Mouse (Mus musculus) lung, postnatal 36 days (tissue): ENCODE data around the gene Lonp1.
A peak's percentile ranks its signal among the peaks of the same experiment; 100 is the strongest.

Experiments
- DNase-seq: peaks from one replicate; pipeline ENCODE4 v3.0.0; 2022; ENCODE audit warnings: mixed read lengths

Lonp1 gene

DNA sequence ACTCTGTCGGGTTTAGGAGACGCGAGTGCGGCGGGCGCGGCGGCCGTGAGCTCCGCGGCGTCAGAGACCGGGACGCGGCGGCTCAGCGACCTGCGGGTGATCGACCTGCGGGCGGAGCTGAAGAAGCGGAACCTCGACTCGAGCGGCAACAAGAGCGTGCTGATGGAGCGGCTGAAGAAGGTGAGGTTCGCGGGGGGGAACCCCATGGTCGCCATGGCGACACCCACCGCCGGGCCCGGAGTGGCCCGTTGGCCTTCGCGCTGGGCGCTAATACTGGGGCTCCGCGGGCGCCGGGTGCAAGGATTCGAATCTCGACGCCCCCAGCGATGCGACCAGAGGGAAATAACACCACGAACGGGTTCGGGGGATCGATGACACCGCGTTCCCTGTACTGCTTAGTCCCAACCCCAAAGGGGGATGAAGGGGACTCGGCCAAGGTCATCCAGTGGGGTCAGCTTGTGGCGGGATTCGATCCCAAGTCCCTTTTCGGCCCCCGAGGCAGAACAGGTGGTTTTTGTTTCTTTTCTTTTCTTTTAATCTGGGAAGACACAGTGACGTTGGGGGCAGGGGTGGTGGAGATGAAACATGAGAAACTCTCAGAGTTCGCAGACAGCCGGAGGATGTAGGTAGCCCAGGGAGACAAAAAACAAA, 41.4 kb downstream of the Lonp1 start:
- peak; percentile 45 for DNase-seq

DNA sequence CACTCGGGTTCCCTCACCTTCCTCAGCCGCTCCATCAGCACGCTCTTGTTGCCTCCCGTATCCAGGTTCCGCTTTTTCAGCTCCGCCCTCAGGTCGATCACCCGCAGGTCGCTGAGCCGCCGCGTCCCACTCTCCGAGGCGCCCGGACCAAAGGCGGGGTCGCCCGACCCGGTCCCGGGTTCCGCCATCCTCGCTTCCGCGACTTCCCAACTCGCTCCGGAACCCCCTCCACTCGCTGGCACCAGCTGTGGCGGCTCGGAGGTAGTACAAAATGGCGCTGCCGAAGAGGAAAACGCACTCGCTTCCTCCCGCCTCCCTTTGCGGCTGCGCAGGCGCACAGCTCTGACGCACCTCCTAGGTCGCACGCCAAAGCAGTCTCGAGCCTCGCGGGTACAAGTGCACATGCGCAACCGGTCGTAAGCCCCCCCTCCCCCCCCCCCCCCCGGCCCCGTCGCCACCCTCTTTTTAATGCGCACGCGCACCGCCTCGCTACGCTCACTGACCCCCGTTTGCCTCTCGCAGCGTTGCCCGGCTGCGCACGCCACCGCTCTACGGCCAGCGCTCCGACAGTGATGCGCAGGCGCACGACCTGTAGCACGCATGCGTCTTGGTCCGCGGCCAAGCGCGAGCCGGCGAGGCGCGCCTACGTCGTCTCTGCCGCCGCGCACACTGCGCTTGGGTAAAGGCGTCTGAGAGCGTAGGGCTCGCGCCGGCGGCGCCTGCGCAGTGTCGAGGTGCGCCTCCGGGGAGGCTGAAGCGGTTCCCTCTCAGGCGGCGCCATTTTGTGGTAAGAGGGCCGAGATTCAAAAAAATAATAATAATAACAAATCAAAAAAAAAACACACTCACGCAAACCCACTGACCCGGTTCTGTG, 42.2 kb downstream of the Lonp1 start, which contains the start of the genes Safb2 and Safb:
Gene Safb2 (minus strand): TSS at position 329 of the 874 bp plus-strand sequence.
Gene Safb (plus strand): TSS at position 569 of the 874 bp plus-strand sequence.
- peak; percentile 97 for DNase-seq

DNA sequence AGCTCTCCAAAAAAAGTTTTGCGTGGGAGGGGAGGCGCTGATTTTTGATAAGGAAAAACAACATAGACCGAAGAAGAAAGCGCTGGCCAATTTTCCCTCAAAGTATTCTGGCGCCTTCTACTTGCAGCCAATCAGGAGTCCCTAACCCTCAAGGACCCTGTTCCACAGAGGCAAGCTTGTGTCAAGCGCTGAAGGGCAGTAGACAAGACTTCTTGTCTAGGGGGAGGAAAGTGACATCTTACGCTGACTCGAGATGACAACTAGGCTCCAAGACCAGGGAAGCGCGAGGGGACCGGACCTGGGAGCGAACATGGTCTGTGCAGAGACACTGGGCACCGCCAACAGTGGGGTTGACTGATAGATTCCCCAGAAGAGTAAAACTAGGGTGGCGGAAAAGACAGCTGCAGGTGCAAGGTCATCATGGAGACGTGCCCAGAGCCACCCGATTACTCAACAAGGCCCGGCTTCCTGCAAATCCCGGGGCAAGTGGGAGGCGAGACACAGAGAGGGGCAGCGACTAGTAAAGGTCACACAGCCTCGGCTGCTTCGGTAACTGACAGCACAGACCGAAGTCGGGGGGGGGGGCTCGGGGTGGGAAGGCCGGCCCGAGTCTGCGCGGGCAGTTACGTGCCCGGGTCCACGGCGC, 43.0 kb downstream of the Lonp1 start:
- peak; percentile 57 for DNase-seq

DNA sequence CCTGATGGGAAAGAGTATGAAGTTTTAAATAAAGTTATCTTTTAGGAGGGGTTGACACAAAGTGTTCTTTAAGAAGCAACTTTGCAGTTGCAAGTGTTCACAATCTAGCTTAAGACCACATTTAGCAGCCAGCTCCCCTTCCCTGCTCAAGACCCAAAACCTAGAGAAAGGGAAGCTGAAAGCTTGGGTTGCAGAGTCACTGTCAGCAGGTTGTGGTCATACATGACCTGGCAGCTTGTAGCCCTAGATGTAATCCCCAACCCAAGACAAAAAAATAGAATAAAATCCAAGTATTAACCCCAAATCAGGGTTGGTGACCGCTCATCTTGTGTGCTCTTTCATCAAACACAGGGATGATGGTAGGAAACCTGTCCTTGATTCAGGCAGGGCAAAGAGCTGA, 43.6 kb downstream of the Lonp1 start:
- DNase-seq = no peak

DNA sequence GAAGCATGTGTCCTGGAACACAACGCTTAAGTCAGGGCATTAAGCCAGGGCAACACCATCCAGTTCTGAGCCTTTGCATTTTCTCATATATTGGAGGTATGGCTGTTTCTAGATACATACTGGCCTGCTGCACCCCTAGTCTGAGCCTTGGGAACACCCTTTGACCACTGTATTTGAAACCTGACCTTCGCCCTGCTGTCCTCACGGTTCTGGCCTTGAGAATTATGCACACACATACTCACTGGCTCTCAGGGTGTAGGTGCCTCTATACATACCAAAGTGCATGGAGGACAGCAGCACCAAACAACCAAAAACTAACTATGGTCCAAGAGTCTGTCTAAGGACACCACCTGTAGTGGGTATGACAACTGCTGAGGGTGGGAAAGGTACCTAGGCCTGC, 53.7 kb downstream of the Lonp1 start:
- no peak for DNase-seq

DNA sequence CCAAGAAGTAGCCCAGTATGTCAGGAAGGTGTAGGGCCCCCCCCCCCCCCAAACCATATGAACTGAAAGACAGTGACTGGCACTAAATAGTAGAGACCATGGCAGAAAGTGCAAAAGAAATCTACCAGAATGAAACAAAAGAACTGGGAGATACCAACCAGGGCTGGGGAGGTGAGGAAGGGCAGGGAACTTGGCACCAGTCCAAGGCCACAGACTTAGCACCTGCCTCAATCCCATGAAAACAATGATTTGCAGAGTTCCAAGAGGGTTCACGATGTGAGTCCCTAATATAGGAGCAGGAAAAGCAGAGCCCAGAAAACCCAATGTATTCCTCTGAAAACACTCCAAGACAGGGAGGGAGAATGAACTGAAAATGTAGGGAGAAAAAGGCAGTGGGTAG, 54.5 kb downstream of the Lonp1 start:
- no peak for DNase-seq

DNA sequence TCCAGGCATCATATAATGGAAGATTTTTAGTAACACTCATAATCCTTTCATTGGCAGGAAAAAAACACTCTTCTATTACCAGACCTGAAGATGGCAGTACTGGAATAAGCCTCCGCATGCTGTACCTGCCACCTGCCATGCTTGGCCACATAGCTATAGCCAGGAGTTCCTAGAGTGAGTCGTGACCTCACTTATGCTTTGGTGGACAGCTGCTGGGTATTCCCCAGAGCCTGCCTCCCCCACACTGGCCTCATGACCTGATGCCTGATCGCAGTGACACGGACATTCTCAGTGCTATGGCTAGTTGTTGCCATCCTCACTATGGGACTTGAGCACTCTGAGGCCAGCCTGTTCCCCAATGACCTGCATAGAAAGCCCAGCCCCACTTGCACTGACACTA, 56.4 kb downstream of the Lonp1 start:
- no peak for DNase-seq

DNA sequence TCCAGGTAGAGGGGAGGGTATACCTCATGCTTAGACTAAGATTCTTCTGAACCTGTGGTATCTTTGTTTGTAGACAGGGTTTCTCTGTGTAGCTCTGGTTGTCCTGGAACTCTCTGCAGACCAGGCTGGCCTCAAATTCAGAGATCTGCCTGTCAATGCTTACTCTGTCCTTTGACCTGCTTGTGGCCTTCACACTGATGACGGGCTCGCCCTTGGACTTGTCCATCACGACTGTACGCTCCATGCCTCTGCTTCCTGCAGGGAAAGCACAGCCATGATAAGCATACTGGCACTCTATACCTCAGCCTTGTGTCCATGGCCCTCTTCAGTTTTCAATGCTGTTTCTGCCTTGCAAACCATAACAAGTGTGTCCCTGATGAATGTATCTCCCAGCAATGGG, 59.3 kb downstream of the Lonp1 start:
- no peak for DNase-seq

DNA sequence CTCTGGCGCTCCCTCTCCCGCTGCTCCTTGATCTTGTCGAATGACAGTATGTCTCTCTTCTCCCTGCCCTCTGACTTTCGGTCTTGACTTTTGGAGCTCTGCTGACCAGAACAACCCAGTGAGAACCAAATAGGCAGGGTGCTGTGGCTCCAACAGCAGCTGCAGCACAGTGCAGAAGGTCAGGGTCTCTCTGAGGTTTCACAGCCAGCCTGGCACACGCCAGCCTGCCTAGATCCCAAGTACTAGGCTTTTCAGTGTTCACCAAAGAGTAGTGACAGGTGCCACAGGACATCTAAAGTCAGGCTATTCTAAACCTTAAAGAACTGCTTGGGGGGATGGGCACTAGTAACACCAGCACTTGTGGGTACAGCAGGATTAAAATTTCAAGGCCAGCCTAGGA, 59.8 kb downstream of the Lonp1 start:
- DNase-seq = no peak

DNA sequence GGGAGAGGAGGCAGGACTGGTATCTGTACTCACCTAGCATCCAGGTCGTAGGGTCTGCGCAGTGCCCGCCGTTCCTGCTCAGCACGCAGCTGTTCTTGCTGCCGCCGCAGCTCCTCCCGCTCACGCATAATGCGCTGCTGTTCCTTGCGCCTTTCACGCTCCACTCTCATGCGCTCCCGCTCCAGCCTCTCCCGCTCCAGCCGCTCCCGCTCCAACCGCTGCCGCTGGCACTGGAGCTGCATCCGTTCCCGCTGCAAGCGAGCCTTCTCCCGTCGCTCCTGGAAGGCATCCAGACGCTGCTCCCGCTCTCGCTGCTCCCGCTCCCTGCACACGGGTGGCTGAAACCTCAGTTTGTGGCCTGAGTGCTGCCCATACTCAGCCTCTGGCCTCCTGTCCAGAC, 60.4 kb downstream of the Lonp1 start:
- DNase-seq = no peak
